21 mouse cellular contexts compared by ENCODE assay signal in genomic region chr8:91234097-91234496, GRCm38 (mm10). TPM values are rescaled to one million over a fixed set of nuclear protein-coding genes. Genes with fewer than 3 reads are reported as not detected.
DNase-seq lines count a peak whose midpoint lies in the region; ATAC-seq and TF ChIP-seq lines count a peak whose summit lies in the region.
"Had no signal": no experiment of that assay in that cellular context is flagged by ENCODE, and none has a peak within 500 bp of the region (broad histone marks: within the 10 kb centered on the region; RNA-seq: fewer than 3 reads in every experiment).

No protein-coding gene starts in this region.

- H3K36me3 ChIP-seq in midbrain, embryonic 13.5 days: 0 out of 2 replicates have a peak, but pooled peaks cover 4% of the 10 kb centered on the region
- no peaks in the 10 kb centered on the region for H3K36me3 ChIP-seq in midbrain, embryonic 16.5 days (ENCODE audit: control insufficient read depth, insufficient read depth, low read length)
- no peaks in the 10 kb centered on the region for H3K36me3 ChIP-seq in midbrain, embryonic 15.5 days (replicated peaks)
- no peaks in the 10 kb centered on the region for H3K36me3 ChIP-seq in midbrain, postnatal 0 days (ENCODE audit: insufficient read depth, low read length)

- DNase-seq in midbrain, postnatal 0 days (ENCODE audit: low spot score): no peak
- DNase-seq in adrenal gland, postnatal 25 days: no peak
- DNase-seq: adrenal gland, adult 2 months; adrenal gland, postnatal 10 days; adrenal gland, postnatal 36 days; cerebellum, adult 11 months; cerebellum, adult 18-20 months; cerebellum, adult 8-10 months; cerebellum, adult 9-11 months; cerebellum, postnatal 14 days; cerebellum, postnatal 36 days; embryo, embryonic 11 days had no signal

- 0 out of 2 replicates have a peak overlapping the region, but pooled peaks have one; percentile 58 for H3K27ac ChIP-seq in midbrain, embryonic 13.5 days
- no peak overlapping the region for H3K27ac ChIP-seq in midbrain, embryonic 16.5 days (ENCODE audit: low read length)
- 0 out of 2 replicates have a peak overlapping the region, but pooled peaks have one; percentile 38 for H3K27ac ChIP-seq in midbrain, embryonic 15.5 days
- no peak overlapping the region for H3K27ac ChIP-seq in midbrain, postnatal 0 days (ENCODE audit: low read depth, low read length)
- H3K27ac ChIP-seq: embryonic facial prominence, embryonic 13.5 days; embryonic facial prominence, embryonic 15.5 days; forebrain, embryonic 10.5 days; forebrain, embryonic 12.5 days had no signal

- H3K9me3 ChIP-seq in midbrain, embryonic 13.5 days: no peaks in the 10 kb centered on the region
- no peaks in the 10 kb centered on the region for H3K9me3 ChIP-seq in midbrain, embryonic 16.5 days (replicated peaks; ENCODE audit: control insufficient read depth, low read length, poor library complexity, severe bottlenecking)
- H3K9me3 ChIP-seq in midbrain, embryonic 15.5 days: no peaks in the 10 kb centered on the region
- no peaks in the 10 kb centered on the region for H3K9me3 ChIP-seq in midbrain, postnatal 0 days (ENCODE audit: low read length)
- H3K9me3 ChIP-seq: embryonic facial prominence, embryonic 13.5 days; embryonic facial prominence, embryonic 15.5 days; forebrain, embryonic 10.5 days; forebrain, embryonic 12.5 days had no signal

- ATAC-seq in midbrain, embryonic 13.5 days: no peak
- ATAC-seq in midbrain, embryonic 16.5 days: no peak
- ATAC-seq in midbrain, embryonic 15.5 days (replicated peaks): no peak
- no peak for ATAC-seq in midbrain, postnatal 0 days (ENCODE audit: low FRiP score)
- ATAC-seq: forebrain, embryonic 14.5 days had no signal

- H3K4me3 ChIP-seq in midbrain, embryonic 13.5 days (replicated peaks): no peak overlapping the region
- H3K4me3 ChIP-seq in midbrain, embryonic 16.5 days (ENCODE audit: low read depth, low read length): no peak overlapping the region
- H3K4me3 ChIP-seq in midbrain, embryonic 15.5 days: no peak overlapping the region
- no peak overlapping the region for H3K4me3 ChIP-seq in midbrain, postnatal 0 days (ENCODE audit: low read depth, low read length)
- H3K4me3 ChIP-seq: embryonic facial prominence, embryonic 13.5 days; embryonic facial prominence, embryonic 15.5 days; erythroblast, embryonic 14.5 days; forebrain, embryonic 10.5 days; forebrain, embryonic 12.5 days had no signal

- no peaks in the 10 kb centered on the region for H3K27me3 ChIP-seq in midbrain, embryonic 13.5 days
- H3K27me3 ChIP-seq in midbrain, embryonic 16.5 days (ENCODE audit: control insufficient read depth, insufficient read depth, low read depth, low read length): no peaks in the 10 kb centered on the region
- H3K27me3 ChIP-seq in midbrain, embryonic 15.5 days (replicated peaks): no peaks in the 10 kb centered on the region
- H3K27me3 ChIP-seq in midbrain, postnatal 0 days (ENCODE audit: insufficient read depth, low read length): no peaks in the 10 kb centered on the region
- H3K27me3 ChIP-seq: embryonic facial prominence, embryonic 13.5 days; embryonic facial prominence, embryonic 15.5 days; forebrain, embryonic 12.5 days had no signal

- WGBS in midbrain, embryonic 13.5 days: 34% methylated on average over 2 of the region's 2 CpGs
- WGBS in midbrain, embryonic 16.5 days: 22% methylated on average over 2 of the region's 2 CpGs
- 27% methylated on average over 2 of the region's 2 CpGs for WGBS in midbrain, embryonic 15.5 days
- WGBS in midbrain, postnatal 0 days: 27% methylated on average over 2 of the region's 2 CpGs

- no peak for TF ChIP-seq CTCF in midbrain, postnatal 0 days (IDR thresholded peaks at IDR 0.05)

- no peak overlapping the region for H3K9ac ChIP-seq in midbrain, embryonic 13.5 days (replicated peaks)
- H3K9ac ChIP-seq in midbrain, embryonic 16.5 days (ENCODE audit: low read depth, low read length): no peak overlapping the region
- H3K9ac ChIP-seq in midbrain, embryonic 15.5 days: no peak overlapping the region
- H3K9ac ChIP-seq in midbrain, postnatal 0 days (replicated peaks; ENCODE audit: low read length, poor library complexity, severe bottlenecking): no peak overlapping the region
- H3K9ac ChIP-seq: embryonic facial prominence, embryonic 13.5 days; embryonic facial prominence, embryonic 15.5 days; forebrain, embryonic 12.5 days had no signal

- H3K4me2 ChIP-seq in midbrain, embryonic 13.5 days (replicated peaks): no peak overlapping the region
- no peak overlapping the region for H3K4me2 ChIP-seq in midbrain, embryonic 16.5 days (ENCODE audit: low read length)
- no peak overlapping the region for H3K4me2 ChIP-seq in midbrain, embryonic 15.5 days
- no peak overlapping the region for H3K4me2 ChIP-seq in midbrain, postnatal 0 days (ENCODE audit: low read depth, low read length, poor library complexity, severe bottlenecking)
- H3K4me2 ChIP-seq: embryonic facial prominence, embryonic 13.5 days; embryonic facial prominence, embryonic 15.5 days; forebrain, embryonic 12.5 days had no signal

- peaks cover 9% of the 10 kb centered on the region; the same call in 1 of the 2 replicates for H3K4me1 ChIP-seq in midbrain, embryonic 13.5 days (replicated peaks)
- H3K4me1 ChIP-seq in midbrain, embryonic 16.5 days (ENCODE audit: control insufficient read depth, insufficient read depth, low read length): 0 out of 2 replicates have a peak, but pooled peaks cover 5% of the 10 kb centered on the region
- no peaks in the 10 kb centered on the region for H3K4me1 ChIP-seq in midbrain, embryonic 15.5 days
- no peaks in the 10 kb centered on the region for H3K4me1 ChIP-seq in midbrain, postnatal 0 days (ENCODE audit: insufficient read depth, low read length)
- H3K4me1 ChIP-seq: embryonic facial prominence, embryonic 13.5 days; embryonic facial prominence, embryonic 15.5 days; forebrain, embryonic 10.5 days; forebrain, embryonic 12.5 days had no signal

RNA-seq across cellular contexts. Expression of gene Aktip, which starts 34.3 kb away (rescaled TPM):
- 128 and 133 TPM in 2 replicates for polyA plus RNA-seq in midbrain, embryonic 13.5 days (2015; fragmentation: Nextera tagmentation; extraction: Ambion mirVana)
- 141 TPM in 2 replicates for polyA plus RNA-seq in midbrain, embryonic 16.5 days (2015; fragmentation: Nextera tagmentation; extraction: Ambion mirVana)
- polyA plus RNA-seq in midbrain, embryonic 15.5 days (2015; fragmentation: Nextera tagmentation; extraction: Ambion mirVana): 135 and 140 TPM in 2 replicates
- total RNA-seq in midbrain, postnatal 0 days (2014; rRNA removed): 133 and 163 TPM in 2 replicates
- polyA plus RNA-seq in midbrain, postnatal 0 days (2015; fragmentation: Nextera tagmentation; extraction: Ambion mirVana): 133 and 134 TPM in 2 replicates
- 37.8 and 39.6 TPM in 2 replicates for total RNA-seq in adrenal gland, postnatal 25 days (2021)
- polyA plus RNA-seq: erythroblast, embryonic 14.5 days had no signal

Comparison
In these comparisons a context has a peak if more than half of its experiments do, and no peak if none do; other contexts are left out.
1. H3K27ac ChIP-seq: peak in midbrain, embryonic 13.5 days (single experiment) and midbrain, embryonic 15.5 days (single experiment); none in midbrain, embryonic 16.5 days (single experiment) and midbrain, postnatal 0 days (single experiment).